Mouse (Mus musculus) neural tube, embryonic 11.5 days (tissue): ENCODE measurements around the gene Extl1. TPM values are rescaled to one million over a fixed set of nuclear protein-coding genes. Genes with fewer than 3 reads are reported as not detected.

Experiments
- ATAC-seq: fragments of 200-750 bp; cut with Nextera tagmentation; 2 replicates; pipeline ENCODE4 v1.8.0; 2017; ENCODE audit warnings: moderate number of reproducible peaks, mild to moderate bottlenecking, moderate TSS enrichment, moderate library complexity; ENCODE audit not compliant: insufficient read depth, low FRiP score, low TSS enrichment
- DNase-seq: peaks from one replicate; pipeline ENCODE4 v3.0.0-alpha.2; 2015; ENCODE audit warnings: low spot score
- H3K27ac ChIP-seq: fragments of 300-500 bp; sonication (generic); 2 replicates; pipeline ENCODE4 v1.5.1; 2014; ENCODE audit warnings: low read depth, mild to moderate bottlenecking, low read length
- H3K27me3 ChIP-seq: fragments of 300-500 bp; sonication (generic); 2 replicates; pipeline ENCODE4 v1.6.1; 2014; ENCODE audit warnings: mild to moderate bottlenecking, low read length, mixed read lengths; ENCODE audit not compliant: control insufficient read depth, insufficient read depth
- H3K36me3 ChIP-seq: fragments of 300-500 bp; sonication (generic); 2 replicates; pipeline ENCODE4 v1.6.1; 2014; ENCODE audit warnings: mild to moderate bottlenecking, low read length, moderate library complexity, mixed read lengths; ENCODE audit not compliant: control insufficient read depth, insufficient read depth
- H3K4me1 ChIP-seq: fragments of 300-500 bp; sonication (generic); 2 replicates; pipeline ENCODE4 v1.6.1; 2014; ENCODE audit warnings: low read length, mixed read lengths; ENCODE audit not compliant: control insufficient read depth, insufficient read depth
- H3K4me2 ChIP-seq: fragments of 300-500 bp; sonication (generic); 2 replicates; pipeline ENCODE4 v1.6.1; 2014; ENCODE audit warnings: low read depth, mild to moderate bottlenecking, moderate library complexity
- H3K4me3 ChIP-seq: fragments of 300-500 bp; sonication (generic); 2 replicates; pipeline ENCODE4 v1.5.1; 2014; ENCODE audit warnings: low read depth, low read length
- H3K9ac ChIP-seq: fragments of 300-500 bp; sonication (generic); 2 replicates; pipeline ENCODE4 v1.6.1; 2014; ENCODE audit warnings: mild to moderate bottlenecking, low read length
- H3K9me3 ChIP-seq: fragments of 300-500 bp; sonication (generic); 2 replicates; pipeline ENCODE4 v1.6.1; 2016; ENCODE audit warnings: low read length; ENCODE audit not compliant: control insufficient read depth
- WGBS: fragments of 180-500 bp; shearing (Covaris S2); extraction: QIAGEN DNeasy Blood & Tissue Kit; methylation state at CpG from one replicate; pipeline ENCODE4 v1.1.7; 2014; 5-methylcytosine and 5-hydroxymethylcytosine counted together
- polyA plus RNA-seq: library from polyadenylated mRNA; unstranded; fragments of >200 nt; fragmentation: Nextera tagmentation; extraction: Ambion mirVana; gene quantifications from 2 replicates; pipeline ENCODE4 v1.2.1, GENCODE M21; 2014

Extl1 gene
- polyA plus RNA-seq, 1 experiment from 2014 or later: 0.24 TPM

DNA sequence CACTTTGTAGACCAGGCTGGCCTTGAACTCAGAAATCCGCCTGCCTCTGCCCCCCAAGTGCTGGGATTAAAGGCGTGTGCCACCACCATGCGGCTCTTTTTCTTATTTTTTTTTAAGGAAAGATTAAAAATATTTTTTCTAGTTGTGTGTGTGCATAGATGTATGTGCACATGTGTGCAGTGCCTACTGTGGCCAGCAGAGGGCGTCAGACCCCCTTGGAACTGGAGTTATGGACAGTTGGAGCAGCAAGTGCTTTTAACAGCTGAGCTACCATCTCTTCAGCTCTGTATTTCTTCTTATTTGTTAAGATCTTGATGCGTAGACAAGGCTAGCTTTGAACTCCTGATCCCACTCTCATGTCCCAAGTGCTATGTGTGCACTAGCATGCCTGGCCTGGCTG, 25.6 kb upstream of the Extl1 start:
- Histone ChIP-seq H3K36me3 (no peaks in the 10 kb centered on the region), H3K4me2 (no peak overlapping the region), H3K9me3 (no peaks in the 10 kb centered on the region; the same call in 1 of the 2 replicates), H3K4me1 (no peaks in the 10 kb centered on the region), H3K27me3 (no peaks in the 10 kb centered on the region), H3K9ac (no peak overlapping the region), H3K27ac (no peak overlapping the region), H3K4me3 (no peak overlapping the region)
- WGBS: 69% methylated on average over 5 of the region's 5 CpGs
- ATAC-seq (no peak), DNase-seq (no peak)

DNA sequence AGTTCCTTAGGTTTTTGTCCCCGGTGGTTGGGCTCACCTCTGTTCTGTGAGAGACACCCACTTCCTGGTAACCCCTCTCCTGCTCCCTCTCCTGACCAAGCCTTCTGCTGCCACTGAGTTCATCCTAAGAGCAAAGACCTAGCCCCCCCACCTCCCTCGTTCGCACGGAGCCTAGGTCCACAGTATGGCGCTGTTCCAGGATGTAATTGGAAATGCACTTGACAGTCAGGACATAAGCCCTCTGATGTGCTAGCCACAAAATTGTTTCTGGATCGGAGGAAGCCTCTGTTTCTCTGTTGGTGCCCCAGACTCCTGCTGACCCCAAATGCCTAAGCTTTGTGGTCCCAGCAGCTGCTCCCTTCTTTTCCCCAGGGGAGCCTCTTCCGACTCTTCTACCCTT, 20.1 kb upstream of the Extl1 start:
- H3K4me1 ChIP-seq: no peaks in the 10 kb centered on the region; the same call in 1 of the 2 replicates
- H3K4me3 ChIP-seq: no peak overlapping the region
- no peaks in the 10 kb centered on the region for H3K27me3 ChIP-seq
- DNase-seq (no peak), ATAC-seq (no peak)
- H3K9me3 ChIP-seq: no peaks in the 10 kb centered on the region
- WGBS: 62% methylated on average over 7 of the region's 7 CpGs
- no peak overlapping the region for H3K4me2 ChIP-seq
- no peak overlapping the region for H3K27ac ChIP-seq
- H3K36me3 ChIP-seq: no peaks in the 10 kb centered on the region; the same call in 1 of the 2 replicates
- H3K9ac ChIP-seq: no peak overlapping the region

DNA sequence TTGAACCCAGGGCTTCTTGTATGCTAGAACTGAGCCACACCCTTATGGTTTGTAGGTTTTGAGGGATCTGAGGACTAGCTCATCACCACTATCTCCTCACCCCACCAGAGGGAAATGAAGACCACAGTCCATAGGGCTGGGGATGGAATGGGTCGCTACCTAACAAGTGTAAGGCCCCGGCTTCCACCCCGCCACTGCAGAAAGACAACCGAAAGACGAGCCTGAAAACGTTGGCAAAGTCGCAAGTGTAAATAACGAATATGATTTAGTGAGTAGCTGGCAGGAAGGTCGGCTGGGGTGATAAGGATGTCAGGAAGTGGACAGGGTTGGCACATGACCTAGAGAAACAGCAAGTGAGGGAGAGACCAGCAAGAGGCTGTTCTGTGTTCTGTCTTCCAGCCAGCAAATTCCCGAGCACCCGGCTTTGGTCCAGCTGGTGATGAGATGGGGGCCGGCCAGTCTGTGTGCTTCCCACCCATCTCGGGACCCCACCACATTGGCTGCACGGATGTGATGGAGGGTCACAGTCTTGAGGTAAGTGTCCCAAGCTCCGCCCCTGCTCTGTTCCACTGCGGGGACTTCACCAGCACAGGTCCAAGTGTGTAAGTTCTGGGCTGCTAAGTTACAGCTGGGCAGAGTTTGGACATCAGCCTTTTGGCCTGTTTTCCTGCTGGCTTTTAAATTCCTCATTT, 19.1 kb upstream of the Extl1 start:
- 80% methylated on average over 16 of the region's 16 CpGs for WGBS
- Histone ChIP-seq H3K27me3 (no peaks in the 10 kb centered on the region), H3K4me1 (no peaks in the 10 kb centered on the region; the same call in 1 of the 2 replicates), H3K9ac (no peak overlapping the region), H3K36me3 (no peaks in the 10 kb centered on the region; the same call in 1 of the 2 replicates), H3K27ac (no peak overlapping the region), H3K9me3 (no peaks in the 10 kb centered on the region), H3K4me2 (no peak overlapping the region), H3K4me3 (no peak overlapping the region)
- ATAC-seq (no peak), DNase-seq (no peak)

DNA sequence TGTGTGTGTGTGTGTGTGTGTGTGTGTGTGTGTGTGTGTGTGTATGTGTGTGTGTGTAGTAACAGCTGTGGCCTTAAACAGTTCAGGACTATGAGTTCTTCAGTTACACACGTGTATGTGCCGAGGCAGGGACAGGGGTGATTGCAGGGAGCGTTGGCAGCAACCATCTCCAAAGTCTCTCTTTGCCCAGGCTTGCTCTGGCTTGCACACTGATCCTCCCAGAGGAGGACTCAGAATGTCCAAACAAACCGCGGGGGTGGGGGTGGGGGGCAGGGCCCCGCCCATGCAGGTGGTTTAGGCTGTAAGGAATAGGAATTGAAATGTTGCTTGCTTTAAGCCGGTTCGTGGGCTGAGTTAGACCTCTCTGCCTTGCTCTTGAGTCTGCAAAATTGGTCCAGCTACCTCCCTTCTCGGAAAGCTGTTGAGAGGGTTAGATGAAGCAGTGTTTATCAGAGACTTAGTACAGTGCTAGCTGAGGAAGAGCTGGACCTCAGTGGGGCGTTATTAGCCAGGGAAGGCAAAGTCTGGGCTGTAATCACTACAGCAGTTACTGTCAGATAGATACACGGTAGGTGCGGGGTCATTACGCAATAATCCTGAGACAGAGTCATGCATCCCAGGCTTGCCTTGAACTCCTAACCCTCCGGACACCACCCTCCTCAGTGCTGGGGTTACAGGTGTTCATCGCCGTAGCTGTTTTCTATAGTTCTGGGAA, 18.4 kb upstream of the Extl1 start:
- WGBS: 74% methylated on average over 16 of the region's 16 CpGs
- no peak for ATAC-seq

DNA sequence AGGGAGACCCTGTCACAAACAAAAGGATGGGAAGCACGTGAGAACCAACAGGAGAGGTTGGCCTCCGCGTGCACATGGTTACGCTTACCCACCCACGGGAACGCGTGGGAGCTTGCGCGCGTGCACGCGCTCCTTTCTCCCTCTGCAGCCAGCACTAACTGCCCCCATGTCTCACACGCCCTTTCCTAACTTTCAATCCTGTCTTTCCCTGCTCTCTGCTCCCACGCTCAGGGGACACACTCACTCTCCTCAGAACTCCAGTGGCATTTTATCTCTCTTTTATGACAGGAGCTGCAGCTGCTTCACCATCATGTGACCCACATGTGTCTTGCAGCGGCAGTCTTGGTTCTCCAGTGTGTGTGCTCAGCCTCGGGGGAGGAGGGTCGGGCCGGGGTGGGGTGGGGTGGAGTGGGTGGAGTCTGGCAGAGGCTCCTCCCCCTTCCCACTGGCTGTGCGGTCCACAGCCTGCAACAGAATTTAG, 17.6 kb upstream of the Extl1 start:
- peak overlapping the region; percentile 27 for H3K4me3 ChIP-seq
- DNase-seq: peak; percentile 72
- H3K9ac ChIP-seq: peak overlapping the region; percentile 52
- H3K36me3 ChIP-seq: no peaks in the 10 kb centered on the region; the same call in 1 of the 2 replicates
- H3K9me3 ChIP-seq: no peaks in the 10 kb centered on the region
- peak overlapping the region; percentile 49 for H3K4me2 ChIP-seq
- H3K4me1 ChIP-seq: no peaks in the 10 kb centered on the region; the same call in 1 of the 2 replicates
- H3K27ac ChIP-seq: 0 out of 2 replicates have a peak overlapping the region, but pooled peaks have one; percentile 39
- WGBS: 15% methylated on average over 19 of the region's 19 CpGs
- no peaks in the 10 kb centered on the region for H3K27me3 ChIP-seq
- ATAC-seq: peak; percentile 55

More for the DNA sequence above, 18.4 kb upstream of the Extl1 start:
- Histone ChIP-seq H3K36me3 (no peaks in the 10 kb centered on the region; the same call in 1 of the 2 replicates), H3K27me3 (no peaks in the 10 kb centered on the region), H3K4me3 (no peak overlapping the region), H3K4me2 (no peak overlapping the region), H3K4me1 (no peaks in the 10 kb centered on the region; the same call in 1 of the 2 replicates), H3K9ac (no peak overlapping the region), H3K27ac (no peak overlapping the region), H3K9me3 (no peaks in the 10 kb centered on the region)
- no peak for DNase-seq

DNA sequence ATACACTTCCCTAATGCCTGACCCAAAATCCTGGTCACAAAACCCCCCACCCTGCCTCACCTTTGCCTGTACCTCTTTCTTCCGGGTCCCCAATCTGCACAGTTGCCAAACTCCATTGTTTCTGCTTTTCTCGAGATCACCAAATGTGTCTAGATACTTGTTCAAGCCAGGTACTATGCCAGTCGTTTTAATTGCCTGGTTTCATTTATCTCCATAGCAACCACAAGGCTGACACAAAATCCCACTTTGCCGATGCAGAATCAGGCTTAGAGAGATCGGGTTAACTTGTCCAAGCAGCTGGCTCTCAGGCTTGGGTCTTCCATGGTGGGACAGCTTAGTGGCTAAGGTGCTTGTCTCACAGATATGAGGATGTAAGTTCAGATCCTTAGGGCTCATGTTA, 16.6 kb upstream of the Extl1 start:
- Histone ChIP-seq H3K4me3 (no peak overlapping the region), H3K4me1 (no peaks in the 10 kb centered on the region; the same call in 1 of the 2 replicates), H3K36me3 (no peaks in the 10 kb centered on the region; the same call in 1 of the 2 replicates), H3K4me2 (no peak overlapping the region), H3K9ac (no peak overlapping the region), H3K9me3 (no peaks in the 10 kb centered on the region), H3K27me3 (no peaks in the 10 kb centered on the region), H3K27ac (no peak overlapping the region)
- ATAC-seq: no peak
- 28% methylated on average over 5 of the region's 5 CpGs for WGBS
- DNase-seq: no peak

DNA sequence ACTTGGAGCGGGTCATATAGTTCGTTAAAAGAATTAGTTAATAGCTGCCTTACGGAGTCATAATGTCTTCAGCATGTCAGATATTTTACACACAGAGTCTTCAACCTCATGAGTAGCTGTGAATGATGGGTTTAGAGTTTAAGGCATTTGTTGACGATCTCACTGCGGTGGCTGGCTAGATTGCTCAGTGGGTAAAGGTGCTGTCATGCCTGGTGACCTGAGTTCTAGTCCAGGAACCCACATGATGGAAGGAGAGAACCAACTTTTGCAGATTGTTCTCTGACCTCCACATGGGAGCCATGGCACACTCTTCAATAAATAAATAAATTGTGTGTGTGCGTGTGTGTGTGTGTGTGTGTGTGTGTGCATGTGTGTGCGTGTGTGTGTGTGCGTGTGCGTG, 14.1 kb upstream of the Extl1 start:
- Histone ChIP-seq H3K27me3 (no peaks in the 10 kb centered on the region), H3K9ac (no peak overlapping the region), H3K9me3 (no peaks in the 10 kb centered on the region), H3K36me3 (no peaks in the 10 kb centered on the region; the same call in 1 of the 2 replicates), H3K27ac (no peak overlapping the region), H3K4me2 (no peak overlapping the region), H3K4me1 (no peaks in the 10 kb centered on the region; the same call in 1 of the 2 replicates), H3K4me3 (no peak overlapping the region)
- no peak for DNase-seq
- ATAC-seq: no peak
- 97% methylated on average over 9 of the region's 9 CpGs for WGBS

DNA sequence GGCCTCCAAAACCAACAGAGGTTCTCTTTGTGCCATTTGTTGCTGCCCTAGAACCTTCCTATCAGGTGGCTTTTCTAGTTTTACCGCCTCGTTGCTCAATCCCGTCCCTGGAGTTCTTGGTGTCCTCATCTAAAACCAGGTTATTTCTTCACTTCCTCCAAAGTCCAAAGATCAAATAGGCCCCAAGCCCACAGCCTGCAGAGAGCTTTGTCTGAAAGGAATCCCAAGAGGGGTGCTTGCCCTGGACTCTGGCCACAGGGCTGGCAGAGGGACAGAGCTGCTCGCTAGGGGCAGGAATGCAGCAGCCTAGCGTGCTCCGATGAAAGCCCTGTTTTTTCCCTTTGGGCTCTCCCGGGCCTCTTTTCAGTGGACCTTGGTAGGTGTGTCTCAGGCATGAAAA, 13.5 kb upstream of the Extl1 start:
- Histone ChIP-seq H3K9me3 (no peaks in the 10 kb centered on the region), H3K27ac (no peak overlapping the region), H3K36me3 (no peaks in the 10 kb centered on the region; the same call in 1 of the 2 replicates), H3K4me3 (no peak overlapping the region), H3K4me2 (peak overlapping the region; percentile 87), H3K9ac (no peak overlapping the region; the same call in 1 of the 2 replicates), H3K27me3 (no peaks in the 10 kb centered on the region), H3K4me1 (no peaks in the 10 kb centered on the region; the same call in 1 of the 2 replicates)
- WGBS: 46% methylated on average over 7 of the region's 7 CpGs
- DNase-seq (no peak), ATAC-seq (no peak)
